Mouse (Mus musculus) brain, embryonic 14.5 days (tissue): ENCODE data around the gene Akr1b8. TPM values are rescaled to one million over a fixed set of nuclear protein-coding genes. Genes with fewer than 3 reads are reported as not detected.
"Not testable (repeated sequence)": the region's sequence is repeated elsewhere in the genome, so short reads cannot be mapped to it uniquely, and the experiment has no call there.

Experiments used
- DNase-seq: peaks from one replicate; pipeline ENCODE4 v3.0.0-alpha.2; 2011; ENCODE audit warnings: low read depth
- CTCF ChIP-seq: fragments of 200-500 bp; IDR thresholded peaks from 2 replicates; pipeline ENCODE4 v1.5.1; 2012; ENCODE audit warnings: inconsistent platforms, mild to moderate bottlenecking, moderate library complexity, borderline replicate concordance; ENCODE audit not compliant: insufficient read depth, insufficient read length; ENCODE audit errors: extremely low read depth
- POLR2A ChIP-seq: fragments of 200-500 bp; IDR thresholded peaks from 2 replicates; pipeline ENCODE4 v1.6.1; 2012; ENCODE audit warnings: mild to moderate bottlenecking, inconsistent platforms, borderline replicate concordance; ENCODE audit not compliant: poor library complexity, insufficient read depth, insufficient read length, severe bottlenecking; ENCODE audit errors: extremely low read depth
- polyA plus RNA-seq: library from polyadenylated mRNA; depleted of rRNA; stranded (reverse); fragments of >200 nt; gene quantifications from 2 replicates; pipeline ENCODE4 v1.2.3, GENCODE M21; 2012

Gene Akr1b8
- polyA plus RNA-seq, 1 experiment: 3.9 TPM

GRCm38 (mm10) chr6:34334673-34335072 is 19.2 kb upstream of the Akr1b8 start:
- DNase-seq: no peak
- TF ChIP-seq POLR2A: no peak
- no peak for TF ChIP-seq CTCF

GRCm38 (mm10) chr6:34337799-34338198 is 16.1 kb upstream of the Akr1b8 start:
- peak; percentile 23 for DNase-seq
- no peak for TF ChIP-seq POLR2A
- no peak for TF ChIP-seq CTCF

GRCm38 (mm10) chr6:34341991-34342390 is 11.9 kb upstream of the Akr1b8 start:
- TF ChIP-seq POLR2A (no peak), CTCF (no peak)
- DNase-seq: no peak

- TF ChIP-seq POLR2A: no peak
- no peak for TF ChIP-seq CTCF
These were observed 11.4 kb upstream of the Akr1b8 start for GRCm38 (mm10) chr6:34342476-34342875.

GRCm38 (mm10) chr6:34343426-34343825 is 10.5 kb upstream of the Akr1b8 start:
- TF ChIP-seq CTCF: no peak
- TF ChIP-seq POLR2A: no peak

More at GRCm38 (mm10) chr6:34342476-34342875, 11.4 kb upstream of the Akr1b8 start:
- no peak for DNase-seq

GRCm38 (mm10) chr6:34344135-34344850 is 9.6 kb upstream of the Akr1b8 start:
- DNase-seq: peak; percentile 15
- TF ChIP-seq POLR2A (no peak), CTCF (no peak)

More at GRCm38 (mm10) chr6:34343426-34343825, 10.5 kb upstream of the Akr1b8 start:
- DNase-seq: no peak

GRCm38 (mm10) chr6:34344935-34345334 is 9.0 kb upstream of the Akr1b8 start:
- DNase-seq: peak; percentile 20
- TF ChIP-seq POLR2A (no peak), CTCF (no peak)

- peak; percentile 90 for TF ChIP-seq CTCF
- TF ChIP-seq POLR2A: no peak
- peak; percentile 90 for DNase-seq
These were observed 7.6 kb upstream of the Akr1b8 start for GRCm38 (mm10) chr6:34346096-34346898.

- no peak for DNase-seq
- TF ChIP-seq POLR2A (no peak), CTCF (no peak)
These were observed 3.8 kb upstream of the Akr1b8 start for GRCm38 (mm10) chr6:34350037-34350699.

GRCm38 (mm10) chr6:34351481-34351880 is 2.4 kb upstream of the Akr1b8 start:
- DNase-seq: not testable (repeated sequence)

- TF ChIP-seq CTCF: no peak
- TF ChIP-seq POLR2A: no peak
- DNase-seq: no peak
These were observed 1.5 kb upstream of the Akr1b8 start for GRCm38 (mm10) chr6:34352401-34352800.
